Mouse (Mus musculus) E14TG2a.4 (cell line): Measurements from ENCODE around the gene Angptl6.

Source experiments
- CTCF ChIP-seq: conservative IDR thresholded peaks from 2 replicates; pipeline ENCODE4 v1.5.1; 2014; ENCODE audit warnings: low read length
- NANOG ChIP-seq: IDR thresholded peaks from 2 replicates; pipeline ENCODE4 v1.6.1; 2014; ENCODE audit warnings: borderline replicate concordance, low read length, mixed read lengths
- POU5F1 ChIP-seq: IDR thresholded peaks from 2 replicates; pipeline ENCODE4 v1.6.1; 2014; ENCODE audit warnings: low read length, borderline replicate concordance

DNA sequence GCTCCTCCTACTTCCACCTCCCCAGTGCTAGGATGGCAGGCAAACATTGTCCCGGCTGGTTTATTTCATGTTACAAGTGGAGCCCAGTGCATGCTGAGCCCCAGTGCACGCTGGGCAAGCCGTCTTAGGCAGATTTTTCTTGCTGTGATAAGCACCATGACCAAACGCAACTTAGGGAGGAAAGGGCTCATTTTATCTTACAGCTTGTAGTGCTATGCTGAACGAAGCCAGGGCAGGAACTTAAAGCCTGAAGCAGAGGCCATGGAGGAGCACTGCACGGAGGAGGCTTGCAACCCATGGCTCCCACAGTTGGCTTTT is 22.6 kb upstream of the Angptl6 start:
- TF ChIP-seq CTCF (no peak), POU5F1 (no peak), NANOG (no peak)
